Mouse (Mus musculus) stomach, postnatal 0 days (tissue): ENCODE measurements at regions not wholly inside any gene's neighbourhood (a gene's known extent, or its start where the extent isn't known, plus 50 kb on each side); places are given as distances from the start of the nearest gene placed in this dataset.

Experiments used
- CTCF ChIP-seq: IDR thresholded peaks from 2 replicates; pipeline ENCODE4 v1.5.1; 2016; ENCODE audit warnings: antibody characterized with exemption, low read depth, mild to moderate bottlenecking, moderate library complexity
- EP300 ChIP-seq: optimal IDR thresholded peaks from 2 replicates; pipeline ENCODE3; 2016; ENCODE audit warnings: antibody characterized with exemption

- TF ChIP-seq CTCF (no peak), EP300 (no peak)
Measured at GRCm38 (mm10) chr12:92386195-92386594, 537.2 kb upstream of the Sel1l start.
